Mouse (Mus musculus) spleen, adult 2 months (tissue): Measurements from ENCODE around the gene E130114P18Rik.

Source experiments
- CTCF ChIP-seq: fragments of 200-500 bp; IDR thresholded peaks from 2 replicates; pipeline ENCODE4 v1.5.1; 2011; ENCODE audit warnings: mild to moderate bottlenecking, inconsistent platforms; ENCODE audit not compliant: insufficient read depth, insufficient read length, insufficient replicate concordance; ENCODE audit errors: extremely low read depth
- POLR2A ChIP-seq: fragments of 200-500 bp; IDR thresholded peaks from 2 replicates; pipeline ENCODE4 v1.6.1; 2011; ENCODE audit warnings: low read depth, low read length, inconsistent platforms

- TF ChIP-seq CTCF (no peak), POLR2A (no peak)
These were observed 36.1 kb upstream of the E130114P18Rik start for GRCm38 (mm10) chr4:97813996-97814395.
